Mouse (Mus musculus): ENCODE data around the gene Rpl37a. TPM values are rescaled to one million over a fixed set of nuclear protein-coding genes. Genes with fewer than 3 reads are reported as not detected.

Gene Rpl37a
- polyA plus RNA-seq, 1 experiment, result 531 TPM

DNA sequence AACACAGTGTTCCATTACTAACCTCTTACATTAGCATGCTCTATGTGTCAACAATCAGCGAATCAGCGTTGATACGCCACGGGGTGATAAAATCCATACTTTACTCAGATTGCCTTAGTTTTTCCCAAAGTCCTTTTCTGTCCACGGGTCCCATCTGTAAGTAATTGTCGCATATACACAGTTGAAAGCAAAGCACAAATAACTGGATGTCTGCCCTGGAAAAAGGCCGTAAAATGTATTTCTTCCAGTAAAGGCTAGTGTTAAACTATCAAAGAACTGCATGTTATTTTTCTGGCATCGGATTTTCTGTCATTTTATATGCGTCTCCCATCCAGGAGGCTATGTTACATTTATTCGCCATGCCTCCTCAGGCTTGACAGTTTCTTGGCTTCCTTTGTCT lies 19.0 kb downstream of the Rpl37a start:
- 82% methylated on average over 10 of the region's 10 CpGs for WGBS
- Histone ChIP-seq H3K4me3 (replicated peaks; ENCODE audit: extremely low read depth, low read depth, low read length) (no peak overlapping the region), H3K4me1 (ENCODE audit: control insufficient read depth, insufficient read depth, low read length) (no peaks in the 10 kb centered on the region)
- no peak for TF ChIP-seq CTCF (IDR thresholded peaks at IDR 0.05; ENCODE audit: insufficient read depth, low read length)
- TF ChIP-seq POLR2A (IDR thresholded peaks at IDR 0.05; ENCODE audit: borderline replicate concordance, extremely low read depth, low read depth, low read length), result no peak
- no peak for DNase-seq

DNA sequence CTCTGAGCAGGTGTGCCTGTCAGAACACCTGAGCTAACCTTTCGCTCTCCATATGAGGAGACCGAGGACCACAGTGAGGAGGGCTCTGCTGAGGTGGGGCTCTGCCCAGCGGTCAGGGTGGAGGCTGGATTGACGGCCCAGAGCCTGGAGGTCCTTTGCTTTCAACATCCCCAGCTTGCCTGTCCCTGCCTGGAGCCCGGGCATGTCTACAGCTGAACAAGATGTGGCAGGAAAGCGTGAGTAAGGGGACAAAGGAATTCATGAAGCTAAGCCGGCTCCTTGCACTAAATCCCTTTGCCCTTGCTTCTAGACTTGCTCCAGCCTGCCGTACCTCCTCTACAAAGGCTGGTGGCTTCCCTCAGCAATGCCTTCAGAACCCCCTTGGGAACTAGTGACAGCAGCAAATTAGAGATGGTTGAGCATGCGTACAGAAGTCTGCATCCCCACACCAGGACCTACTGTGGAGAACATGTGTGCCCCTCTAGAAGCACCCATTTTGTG lies 22.2 kb downstream of the Rpl37a start:
- DNase-seq, result no peak
- 0 out of 2 replicates have a peak, but pooled peaks cover 5% of the 10 kb centered on the region for H3K4me1 ChIP-seq (ENCODE audit: control insufficient read depth, insufficient read depth, low read length)
- TF ChIP-seq POLR2A (IDR thresholded peaks at IDR 0.05; ENCODE audit: borderline replicate concordance, extremely low read depth, low read depth, low read length) (no peak), CTCF (IDR thresholded peaks at IDR 0.05; ENCODE audit: insufficient read depth, low read length) (no peak)
- WGBS, result 92% methylated on average over 9 of the region's 9 CpGs
- H3K4me3 ChIP-seq (replicated peaks; ENCODE audit: extremely low read depth, low read depth, low read length), result no peak overlapping the region

DNA sequence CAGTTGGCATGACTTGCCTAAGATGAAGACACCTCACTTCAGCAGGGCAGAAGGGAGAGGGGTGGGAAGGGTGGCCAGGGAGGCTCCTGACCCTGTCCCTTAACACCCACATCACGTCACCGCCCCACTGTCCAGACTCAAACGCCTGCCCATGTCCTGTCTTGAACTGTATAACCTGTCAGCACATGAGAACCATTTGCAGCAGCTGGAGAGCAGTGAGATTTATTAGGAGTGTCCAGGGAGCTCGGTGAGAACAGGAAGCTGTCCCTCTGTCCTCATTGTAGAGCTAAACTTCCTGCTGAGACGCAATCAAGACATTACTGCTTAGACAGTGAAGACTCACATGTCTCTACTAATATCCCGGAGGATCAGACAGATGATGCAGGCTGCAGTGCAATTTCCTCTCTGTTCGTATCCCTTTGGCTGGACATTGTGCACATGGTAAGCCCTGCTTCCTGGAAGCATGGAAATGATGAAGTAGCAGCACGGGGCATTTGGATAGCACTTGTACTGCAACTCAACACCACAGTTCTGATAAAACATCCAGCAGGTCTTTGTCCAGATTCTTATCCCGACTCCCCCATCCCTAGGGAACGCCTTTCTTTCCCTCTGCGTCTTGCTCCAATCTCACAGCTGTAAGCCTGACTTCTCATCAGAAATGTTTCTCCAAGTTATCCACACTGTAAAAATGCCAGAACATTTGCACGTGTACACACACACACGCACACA lies 25.5 kb downstream of the Rpl37a start:
- Histone ChIP-seq H3K4me3 (replicated peaks; ENCODE audit: extremely low read depth, low read depth, low read length) (no peak overlapping the region), H3K4me1 (ENCODE audit: control insufficient read depth, insufficient read depth, low read length) (0 out of 2 replicates have a peak, but pooled peaks cover 5% of the 10 kb centered on the region)
- TF ChIP-seq POLR2A (IDR thresholded peaks at IDR 0.05; ENCODE audit: borderline replicate concordance, extremely low read depth, low read depth, low read length), result no peak
- no peak for TF ChIP-seq CTCF (IDR thresholded peaks at IDR 0.05; ENCODE audit: insufficient read depth, low read length)
- no peak for DNase-seq
- 34% methylated on average over 13 of the region's 13 CpGs for WGBS

DNA sequence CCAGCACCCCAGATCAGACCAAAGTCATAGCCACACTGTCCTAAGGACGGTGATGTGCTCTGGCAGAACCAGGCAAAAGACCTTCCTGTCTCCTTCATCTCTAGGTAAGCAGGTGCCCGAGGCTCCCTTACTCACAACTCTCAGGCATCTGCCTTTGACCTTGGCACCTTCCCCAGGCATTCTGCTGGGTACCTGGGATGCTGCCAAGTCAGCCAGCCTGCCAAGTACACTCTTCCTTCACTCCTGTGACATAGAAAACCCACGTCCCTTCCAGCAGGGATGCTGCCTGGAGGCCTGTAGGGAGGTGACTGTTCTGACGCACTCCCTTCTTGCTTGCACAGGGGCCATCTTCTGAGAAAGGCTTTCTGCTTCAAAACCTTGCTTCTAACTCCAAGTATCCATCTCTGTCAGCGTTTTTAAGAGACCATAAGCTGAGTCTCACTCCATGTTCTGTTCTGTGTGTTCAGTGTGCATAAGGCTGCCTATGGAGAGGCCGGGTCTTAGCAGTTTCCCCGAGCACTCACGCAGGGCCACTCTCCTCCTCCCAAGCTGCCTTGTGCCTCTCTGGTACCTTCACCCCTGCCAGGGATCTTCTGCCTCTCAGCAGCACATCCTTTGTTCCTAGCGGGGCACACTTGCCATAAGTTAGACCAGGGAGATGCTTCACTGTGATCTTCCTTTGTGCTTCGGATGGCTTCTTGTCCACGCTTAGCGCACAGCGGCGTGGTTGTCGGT lies 28.0 kb downstream of the Rpl37a start:
- Histone ChIP-seq H3K4me3 (replicated peaks; ENCODE audit: extremely low read depth, low read depth, low read length) (no peak overlapping the region), H3K4me1 (ENCODE audit: control insufficient read depth, insufficient read depth, low read length) (0 out of 2 replicates have a peak, but pooled peaks cover 5% of the 10 kb centered on the region)
- no peak for DNase-seq
- TF ChIP-seq POLR2A (IDR thresholded peaks at IDR 0.05; ENCODE audit: borderline replicate concordance, extremely low read depth, low read depth, low read length) (no peak), CTCF (IDR thresholded peaks at IDR 0.05; ENCODE audit: insufficient read depth, low read length) (no peak)
- 73% methylated on average over 15 of the region's 15 CpGs for WGBS

DNA sequence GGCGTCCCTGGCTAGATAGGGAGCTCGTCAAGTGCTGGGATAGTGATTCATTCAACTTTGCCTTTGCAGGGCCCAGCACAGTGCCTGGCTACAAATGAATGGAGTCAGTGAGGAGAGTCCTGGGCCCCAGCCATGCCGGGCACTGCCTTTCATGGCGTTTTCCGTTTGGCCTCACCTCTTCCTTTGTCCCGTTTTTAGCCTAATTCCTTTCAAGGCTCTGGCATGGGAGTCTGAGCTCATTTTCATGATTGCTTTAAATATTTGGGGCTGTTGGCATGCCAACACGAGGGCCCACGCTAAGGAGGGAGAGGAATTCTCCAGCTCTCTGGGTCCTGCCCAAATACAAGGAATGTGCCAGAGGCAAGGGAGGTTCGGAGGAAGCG lies 28.6 kb downstream of the Rpl37a start:
- Histone ChIP-seq H3K4me1 (ENCODE audit: control insufficient read depth, insufficient read depth, low read length) (0 out of 2 replicates have a peak, but pooled peaks cover 5% of the 10 kb centered on the region), H3K4me3 (replicated peaks; ENCODE audit: extremely low read depth, low read depth, low read length) (no peak overlapping the region)
- no peak for TF ChIP-seq CTCF (IDR thresholded peaks at IDR 0.05; ENCODE audit: insufficient read depth, low read length)
- WGBS, result 49% methylated on average over 10 of the region's 10 CpGs
- DNase-seq, result no peak

DNA sequence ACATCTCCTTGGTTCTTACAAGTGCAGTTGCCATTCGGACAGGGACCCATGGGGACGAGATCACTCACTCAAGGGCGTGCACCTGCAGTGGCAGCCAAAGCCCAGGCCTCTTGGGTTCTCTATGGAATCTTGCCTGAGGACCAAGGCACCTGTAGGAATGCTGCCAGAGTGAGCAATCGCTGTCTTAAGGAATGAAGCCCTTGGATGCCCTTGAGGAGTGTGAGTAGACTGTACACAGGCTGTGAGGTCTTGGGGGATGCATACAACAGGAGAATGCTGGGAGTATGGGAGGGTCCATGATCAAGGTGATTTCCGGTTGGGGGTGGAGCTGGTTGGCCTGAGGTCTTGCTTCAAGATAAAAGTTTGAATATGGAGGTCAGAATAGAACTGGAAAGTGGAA lies 30.3 kb downstream of the Rpl37a start:
- H3K4me3 ChIP-seq (replicated peaks; ENCODE audit: extremely low read depth, low read depth, low read length), result no peak overlapping the region
- 70% methylated on average over 5 of the region's 5 CpGs for WGBS
- no peak for DNase-seq
- no peak for TF ChIP-seq POLR2A (IDR thresholded peaks at IDR 0.05; ENCODE audit: borderline replicate concordance, extremely low read depth, low read depth, low read length)
- 0 out of 2 replicates have a peak, but pooled peaks cover 3% of the 10 kb centered on the region for H3K4me1 ChIP-seq (ENCODE audit: control insufficient read depth, insufficient read depth, low read length)

DNA sequence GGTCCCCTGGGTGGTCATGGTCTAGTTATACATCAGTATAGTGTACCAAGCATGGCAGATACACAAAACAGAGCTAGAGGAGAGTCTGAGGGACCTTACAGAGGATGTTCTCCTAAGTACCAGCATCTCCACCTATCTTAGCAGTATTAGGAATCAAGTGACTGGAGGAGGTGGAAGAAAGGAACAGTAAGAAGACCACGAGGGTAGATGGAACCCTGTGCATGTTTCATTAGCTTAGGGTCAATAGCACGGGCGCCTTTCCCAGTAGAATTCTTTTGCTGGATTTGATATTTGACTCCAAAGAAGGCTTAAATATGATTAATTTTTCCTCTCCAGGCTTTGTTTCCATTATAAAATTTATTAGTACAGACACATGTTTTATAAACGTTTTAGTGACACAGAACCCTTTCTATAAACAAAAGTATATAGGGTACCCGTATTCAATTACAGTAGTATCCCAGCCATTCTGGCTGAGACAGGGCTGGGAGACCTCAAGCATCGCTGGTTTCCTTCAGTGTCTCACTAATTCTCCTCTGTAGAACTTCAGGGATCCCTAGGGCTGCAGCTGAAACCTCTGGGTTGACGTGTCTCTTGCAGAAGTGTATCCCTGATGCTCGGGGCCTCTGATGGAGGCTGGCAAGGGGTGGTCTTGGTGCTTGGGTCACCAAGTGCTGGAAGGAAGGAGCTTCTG lies 33.9 kb downstream of the Rpl37a start:
- no peak for DNase-seq
- WGBS, result 64% methylated on average over 8 of the region's 8 CpGs
- Histone ChIP-seq H3K4me1 (ENCODE audit: control insufficient read depth, insufficient read depth, low read length) (no peaks in the 10 kb centered on the region), H3K4me3 (replicated peaks; ENCODE audit: extremely low read depth, low read depth, low read length) (no peak overlapping the region)
- TF ChIP-seq POLR2A (IDR thresholded peaks at IDR 0.05; ENCODE audit: borderline replicate concordance, extremely low read depth, low read depth, low read length) (no peak), CTCF (IDR thresholded peaks at IDR 0.05; ENCODE audit: insufficient read depth, low read length) (no peak)

DNA sequence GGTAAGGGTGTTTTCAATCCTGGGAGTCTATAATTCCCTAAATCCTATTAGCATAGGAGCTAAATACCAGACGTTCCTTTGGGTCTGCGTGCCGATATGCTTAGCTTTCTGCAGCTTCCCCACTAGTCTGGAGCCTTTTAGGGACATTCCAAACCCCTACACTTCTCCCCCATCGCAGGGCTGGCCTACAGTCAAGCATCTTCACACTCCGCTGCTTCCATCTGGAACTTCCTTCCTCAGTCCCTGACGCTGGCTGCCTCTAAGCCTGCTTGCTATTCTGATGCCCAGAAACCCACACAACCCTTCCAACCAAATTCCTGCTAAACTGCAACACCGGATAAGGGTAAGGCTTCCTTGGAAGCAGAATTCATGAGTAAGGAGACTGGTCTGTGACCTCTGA lies 35.3 kb downstream of the Rpl37a start:
- Histone ChIP-seq H3K4me3 (replicated peaks; ENCODE audit: extremely low read depth, low read depth, low read length) (no peak overlapping the region), H3K4me1 (ENCODE audit: control insufficient read depth, insufficient read depth, low read length) (no peaks in the 10 kb centered on the region)
- 71% methylated on average over 7 of the region's 7 CpGs for WGBS
- DNase-seq, result no peak
- TF ChIP-seq POLR2A (IDR thresholded peaks at IDR 0.05; ENCODE audit: borderline replicate concordance, extremely low read depth, low read depth, low read length), result no peak
- TF ChIP-seq CTCF (IDR thresholded peaks at IDR 0.05; ENCODE audit: insufficient read depth, low read length), result no peak

DNA sequence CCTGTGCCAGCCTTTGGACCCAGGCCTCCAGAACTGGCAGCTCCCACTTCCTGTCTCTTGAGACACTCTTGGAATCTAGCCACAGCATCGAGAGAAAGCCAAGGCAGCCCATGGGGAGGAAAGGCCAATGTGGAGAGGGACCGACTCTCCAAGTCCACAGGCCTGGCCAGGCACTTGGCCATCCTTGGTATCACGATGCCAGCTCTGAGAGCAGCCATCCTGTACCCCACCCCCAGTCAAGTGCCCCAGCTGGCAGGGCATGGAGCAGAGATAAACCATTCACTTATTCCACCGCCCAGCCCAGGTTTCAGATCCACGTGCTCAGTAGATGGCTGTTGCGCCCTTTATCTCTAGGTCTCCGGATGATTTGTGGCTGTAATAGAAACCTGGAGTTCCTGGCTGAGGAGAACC lies 40.3 kb downstream of the Rpl37a start:
- no peak for DNase-seq
- H3K4me3 ChIP-seq (replicated peaks; ENCODE audit: extremely low read depth, low read depth, low read length), result no peak overlapping the region
- no peak for TF ChIP-seq CTCF (IDR thresholded peaks at IDR 0.05; ENCODE audit: insufficient read depth, low read length)
- no peak for TF ChIP-seq POLR2A (IDR thresholded peaks at IDR 0.05; ENCODE audit: borderline replicate concordance, extremely low read depth, low read depth, low read length)
- WGBS, result 57% methylated on average over 7 of the region's 7 CpGs
- no peaks in the 10 kb centered on the region for H3K4me1 ChIP-seq (ENCODE audit: control insufficient read depth, insufficient read depth, low read length)

All from lung, adult 2 months (tissue).